Mouse (Mus musculus) cortical plate, adult 2 months (tissue): ENCODE data around the gene Tns1.

Experiments
- CTCF ChIP-seq: fragments of 200-500 bp; IDR thresholded peaks from 2 replicates; pipeline ENCODE4 v1.5.1; 2011; ENCODE audit warnings: mild to moderate bottlenecking, control low read depth, low read length; ENCODE audit not compliant: insufficient read depth; ENCODE audit errors: extremely low read depth
- POLR2A ChIP-seq: fragments of 200-500 bp; IDR thresholded peaks from 2 replicates; pipeline ENCODE4 v1.6.1; 2011; ENCODE audit warnings: mild to moderate bottlenecking, low read length, control low read depth; ENCODE audit not compliant: insufficient read depth; ENCODE audit errors: extremely low read depth

DNA sequence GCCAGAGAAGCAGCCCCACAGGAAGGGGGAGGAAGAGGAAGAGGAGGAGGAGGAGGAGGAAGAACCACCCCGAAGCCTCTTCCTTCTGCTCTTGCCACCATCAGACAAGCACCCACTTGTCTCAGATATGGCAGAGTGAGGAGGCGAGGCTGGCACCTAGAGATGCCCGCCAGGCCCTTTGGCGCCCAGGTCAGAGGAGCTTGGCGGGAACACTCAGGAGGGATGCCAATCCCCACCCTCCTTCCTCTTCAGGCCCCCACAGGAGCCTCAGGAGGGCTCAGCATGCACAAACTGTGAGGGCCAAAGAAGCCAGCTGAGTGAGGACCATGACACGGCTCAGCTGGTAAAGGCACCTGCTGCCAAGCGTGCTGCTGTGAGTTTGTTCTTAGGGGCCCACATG is 3.1 kb downstream of the Tns1 start:
- TF ChIP-seq POLR2A (no peak), CTCF (no peak)
